Mouse (Mus musculus) liver, embryonic 15.5 days (tissue): ENCODE data around the gene Clca2. TPM values are rescaled to one million over a fixed set of nuclear protein-coding genes. Genes with fewer than 3 reads are reported as not detected.
"Not testable (repeated sequence)": the region's sequence is repeated elsewhere in the genome, so short reads cannot be mapped to it uniquely, and the experiment has no call there.

Experiments
- ATAC-seq: fragments of 200-750 bp; cut with Nextera tagmentation; 2 replicates; pipeline ENCODE4 v1.8.0; 2017; ENCODE audit warnings: moderate number of reproducible peaks, mild to moderate bottlenecking, moderate library complexity; ENCODE audit not compliant: insufficient read depth
- H3K27ac ChIP-seq: fragments of 300-500 bp; sonication (generic); replicated peaks from 2 replicates; pipeline ENCODE4 v1.5.1; 2015; ENCODE audit warnings: mild to moderate bottlenecking, inconsistent platforms
- H3K27me3 ChIP-seq: fragments of 300-500 bp; sonication (generic); 2 replicates; pipeline ENCODE4 v1.6.1; 2015; ENCODE audit warnings: mild to moderate bottlenecking, inconsistent platforms
- H3K36me3 ChIP-seq: fragments of 300-500 bp; sonication (generic); replicated peaks from 2 replicates; pipeline ENCODE4 v1.6.1; 2015; ENCODE audit warnings: moderate library complexity, mild to moderate bottlenecking, inconsistent platforms
- H3K4me1 ChIP-seq: fragments of 300-500 bp; sonication (generic); replicated peaks from 2 replicates; pipeline ENCODE4 v1.6.1; 2015; ENCODE audit warnings: inconsistent platforms
- H3K4me2 ChIP-seq: fragments of 300-500 bp; sonication (generic); 2 replicates; pipeline ENCODE4 v1.6.1; 2015; ENCODE audit warnings: moderate library complexity, mild to moderate bottlenecking, inconsistent platforms
- H3K4me3 ChIP-seq: fragments of 300-500 bp; sonication (generic); replicated peaks from 2 replicates; pipeline ENCODE4 v1.5.1; 2015; ENCODE audit warnings: mild to moderate bottlenecking, inconsistent platforms
- H3K9ac ChIP-seq: fragments of 300-500 bp; sonication (generic); 2 replicates; pipeline ENCODE4 v1.6.1; 2015; ENCODE audit warnings: moderate library complexity, mild to moderate bottlenecking, inconsistent platforms
- H3K9me3 ChIP-seq: fragments of 300-500 bp; sonication (generic); replicated peaks from 2 replicates; pipeline ENCODE4 v1.6.1; 2016; ENCODE audit warnings: inconsistent platforms
- WGBS: fragments of 180-500 bp; shearing (Covaris S2); methylation state at CpG from one replicate; pipeline ENCODE4 v1.1.7; 2015; ENCODE audit warnings: mixed read lengths; ENCODE audit not compliant: insufficient replicate concordance; 5-methylcytosine and 5-hydroxymethylcytosine counted together
- polyA plus RNA-seq: library from polyadenylated mRNA; unstranded; fragments of >200 nt; fragmentation: Nextera tagmentation; extraction: Ambion mirVana; gene quantifications from 2 replicates; pipeline ENCODE4 v1.2.1, GENCODE M21; 2015

Clca2 gene
- polyA plus RNA-seq, 1 experiment from 2014 or later: not detected

GRCm38 (mm10) chr3:145083081-145083480 is 16.2 kb downstream of the Clca2 start:
- Histone ChIP-seq H3K27ac (no peak overlapping the region), H3K9me3 (no peaks in the 10 kb centered on the region), H3K9ac (no peak overlapping the region), H3K4me2 (no peak overlapping the region), H3K4me3 (no peak overlapping the region), H3K27me3 (no peaks in the 10 kb centered on the region), H3K36me3 (no peaks in the 10 kb centered on the region), H3K4me1 (no peaks in the 10 kb centered on the region)
- WGBS: 47% methylated on average over 1 of the region's 1 CpGs
- no peak for ATAC-seq

GRCm38 (mm10) chr3:145080904-145081303 is 18.3 kb downstream of the Clca2 start:
- no peak overlapping the region for H3K4me2 ChIP-seq

GRCm38 (mm10) chr3:145078405-145078804 is 20.8 kb downstream of the Clca2 start:
- Histone ChIP-seq H3K9me3 (no peaks in the 10 kb centered on the region), H3K4me2 (no peak overlapping the region), H3K4me1 (no peaks in the 10 kb centered on the region), H3K27ac (no peak overlapping the region), H3K4me3 (no peak overlapping the region), H3K9ac (no peak overlapping the region), H3K27me3 (no peaks in the 10 kb centered on the region), H3K36me3 (no peaks in the 10 kb centered on the region)
- 66% methylated on average over 6 of the region's 6 CpGs for WGBS
- no peak for ATAC-seq

More at GRCm38 (mm10) chr3:145080904-145081303, 18.3 kb downstream of the Clca2 start:
- no peak for ATAC-seq
- Histone ChIP-seq H3K4me1 (no peaks in the 10 kb centered on the region), H3K36me3 (no peaks in the 10 kb centered on the region), H3K27ac (no peak overlapping the region), H3K4me3 (no peak overlapping the region), H3K9ac (no peak overlapping the region), H3K27me3 (no peaks in the 10 kb centered on the region), H3K9me3 (no peaks in the 10 kb centered on the region)
- WGBS: 56% methylated on average over 8 of the region's 8 CpGs

GRCm38 (mm10) chr3:145072339-145072738 is 26.9 kb downstream of the Clca2 start:
- Histone ChIP-seq H3K9ac (no peak overlapping the region), H3K27ac (no peak overlapping the region), H3K4me2 (no peak overlapping the region), H3K4me1 (no peaks in the 10 kb centered on the region), H3K27me3 (no peaks in the 10 kb centered on the region), H3K4me3 (no peak overlapping the region), H3K9me3 (no peaks in the 10 kb centered on the region), H3K36me3 (no peaks in the 10 kb centered on the region)
- no peak for ATAC-seq
- 67% methylated on average over 3 of the region's 3 CpGs for WGBS

- 57% methylated on average over 4 of the region's 4 CpGs for WGBS
- no peak overlapping the region for H3K4me3 ChIP-seq
- H3K4me2 ChIP-seq: no peak overlapping the region
- H3K9me3 ChIP-seq: no peaks in the 10 kb centered on the region
- no peak overlapping the region for H3K9ac ChIP-seq
- H3K27me3 ChIP-seq: no peaks in the 10 kb centered on the region
- H3K4me1 ChIP-seq: no peaks in the 10 kb centered on the region
- no peak overlapping the region for H3K27ac ChIP-seq
- no peaks in the 10 kb centered on the region for H3K36me3 ChIP-seq
- no peak for ATAC-seq
Observed at GRCm38 (mm10) chr3:145068964-145069363, 30.3 kb downstream of the Clca2 start.

GRCm38 (mm10) chr3:145055138-145055537 is 44.1 kb downstream of the Clca2 start:
- ATAC-seq, H3K36me3 ChIP-seq, H3K4me3 ChIP-seq, H3K4me1 ChIP-seq, H3K9ac ChIP-seq, H3K9me3 ChIP-seq, H3K27ac ChIP-seq, H3K4me2 ChIP-seq, H3K27me3 ChIP-seq: not testable (repeated sequence)
- 82% methylated on average over 3 of the region's 3 CpGs for WGBS

- H3K9ac ChIP-seq: no peak overlapping the region
- H3K36me3 ChIP-seq: no peaks in the 10 kb centered on the region
- H3K4me1 ChIP-seq: no peaks in the 10 kb centered on the region
- no peak for ATAC-seq
- H3K27ac ChIP-seq: no peak overlapping the region
- H3K4me3 ChIP-seq: no peak overlapping the region
- no peaks in the 10 kb centered on the region for H3K27me3 ChIP-seq
- 9% methylated on average over 3 of the region's 3 CpGs for WGBS
- no peak overlapping the region for H3K4me2 ChIP-seq
- no peaks in the 10 kb centered on the region for H3K9me3 ChIP-seq
Observed at GRCm38 (mm10) chr3:145049820-145050219, 49.4 kb downstream of the Clca2 start.

- Histone ChIP-seq H3K4me2 (no peak overlapping the region), H3K9ac (no peak overlapping the region), H3K36me3 (no peaks in the 10 kb centered on the region), H3K27ac (no peak overlapping the region), H3K4me1 (no peaks in the 10 kb centered on the region), H3K9me3 (no peaks in the 10 kb centered on the region), H3K27me3 (no peaks in the 10 kb centered on the region), H3K4me3 (no peak overlapping the region)
- ATAC-seq: no peak
- 24% methylated on average over 3 of the region's 3 CpGs for WGBS
Observed at GRCm38 (mm10) chr3:145038813-145039212, 60.4 kb downstream of the Clca2 start.

- H3K36me3 ChIP-seq: no peaks in the 10 kb centered on the region
- no peak within 1 kb of the TSS for H3K4me2 ChIP-seq
- H3K4me1 ChIP-seq: no peaks in the 10 kb centered on the region
- H3K9me3 ChIP-seq: no peaks in the 10 kb centered on the region
- ATAC-seq: no peak
- H3K27me3 ChIP-seq: no peaks in the 10 kb centered on the region
- no peak within 1 kb of the TSS for H3K9ac ChIP-seq
- H3K27ac ChIP-seq: no peak within 1 kb of the TSS
- no peak within 1 kb of the TSS for H3K4me3 ChIP-seq
Observed at GRCm38 (mm10) chr3:145032676-145033075, 66.6 kb downstream of the Clca2 start, which contains the start of gene Clca1. TSS of gene Clca1 (minus strand) at chr3:145032776.

GRCm38 (mm10) chr3:145028036-145028435 is 71.2 kb downstream of the Clca2 start:
- 62% methylated on average over 3 of the region's 3 CpGs for WGBS
- Histone ChIP-seq H3K9me3 (no peaks in the 10 kb centered on the region), H3K4me2 (no peak overlapping the region), H3K36me3 (no peaks in the 10 kb centered on the region), H3K9ac (no peak overlapping the region), H3K27ac (no peak overlapping the region), H3K4me3 (no peak overlapping the region), H3K27me3 (no peaks in the 10 kb centered on the region), H3K4me1 (no peaks in the 10 kb centered on the region)
- no peak for ATAC-seq

GRCm38 (mm10) chr3:145026750-145027149 is 72.5 kb downstream of the Clca2 start:
- Histone ChIP-seq H3K27me3 (no peaks in the 10 kb centered on the region), H3K9me3 (no peaks in the 10 kb centered on the region), H3K4me3 (no peak overlapping the region), H3K36me3 (no peaks in the 10 kb centered on the region), H3K4me1 (no peaks in the 10 kb centered on the region), H3K27ac (no peak overlapping the region), H3K9ac (no peak overlapping the region), H3K4me2 (no peak overlapping the region)
- no peak for ATAC-seq
- WGBS: 20% methylated on average over 3 of the region's 3 CpGs
